Comparison of ENCODE assay signal across 29 mouse cellular contexts in genomic region chr3:156771626-156772025, GRCm38 (mm10).
DNase-seq lines count a peak whose midpoint lies in the region; ATAC-seq and TF ChIP-seq lines count a peak whose summit lies in the region.
"Had no signal": no experiment of that assay in that cellular context is flagged by ENCODE, and none has a peak within 500 bp of the region (broad histone marks: within the 10 kb centered on the region; RNA-seq: fewer than 3 reads in every experiment).

No protein-coding gene starts in this region.

- no peaks in the 10 kb centered on the region for H3K9me3 ChIP-seq in kidney, embryonic 15.5 days (replicated peaks)
- no peaks in the 10 kb centered on the region for H3K9me3 ChIP-seq in neural tube, embryonic 13.5 days
- no peaks in the 10 kb centered on the region for H3K9me3 ChIP-seq in neural tube, embryonic 14.5 days (ENCODE audit: control insufficient read depth, low read length)
- H3K9me3 ChIP-seq: embryonic facial prominence, embryonic 13.5 days; forebrain, embryonic 13.5 days; liver, embryonic 12.5 days; midbrain, embryonic 12.5 days had no signal

- WGBS in kidney, embryonic 15.5 days, result 93% methylated on average over 2 of the region's 2 CpGs
- WGBS in kidney, adult 2 months, result 88% methylated on average over 2 of the region's 2 CpGs
- 44% methylated on average over 2 of the region's 2 CpGs for WGBS in neural tube, embryonic 13.5 days
- 44% methylated on average over 2 of the region's 2 CpGs for WGBS in neural tube, embryonic 14.5 days

- no peak overlapping the region for H3K27ac ChIP-seq in kidney, embryonic 15.5 days
- no peak overlapping the region for H3K27ac ChIP-seq in kidney, adult 2 months (ENCODE audit: insufficient read depth, low read depth, low read length)
- no peak overlapping the region for H3K27ac ChIP-seq in neural tube, embryonic 13.5 days (replicated peaks)
- H3K27ac ChIP-seq in neural tube, embryonic 14.5 days (ENCODE audit: low read depth, low read length), result no peak overlapping the region
- H3K27ac ChIP-seq: embryonic facial prominence, embryonic 13.5 days; forebrain, embryonic 13.5 days; liver, embryonic 12.5 days; midbrain, embryonic 12.5 days had no signal

- H3K36me3 ChIP-seq in kidney, embryonic 15.5 days, result no peaks in the 10 kb centered on the region
- no peaks in the 10 kb centered on the region for H3K36me3 ChIP-seq in kidney, adult 2 months (ENCODE audit: control insufficient read depth, insufficient read depth, low read length)
- no peaks in the 10 kb centered on the region for H3K36me3 ChIP-seq in neural tube, embryonic 13.5 days
- no peaks in the 10 kb centered on the region for H3K36me3 ChIP-seq in neural tube, embryonic 14.5 days (ENCODE audit: control insufficient read depth, insufficient read depth, low read length)
- H3K36me3 ChIP-seq: embryonic facial prominence, embryonic 13.5 days; liver, embryonic 12.5 days; midbrain, embryonic 12.5 days had no signal

- TF ChIP-seq POLR2A in kidney, adult 2 months (IDR thresholded peaks at IDR 0.05; ENCODE audit: low read depth, low read length), result no peak

- 0 out of 2 replicates have a peak, but pooled peaks have one; percentile 46 for ATAC-seq in kidney, embryonic 15.5 days (replicated peaks; ENCODE audit: low FRiP score)
- peak; percentile 77 for ATAC-seq in neural tube, embryonic 13.5 days (ENCODE audit: low read depth)
- peak; percentile 75; the same call in 1 of the 2 replicates for ATAC-seq in neural tube, embryonic 14.5 days (ENCODE audit: low read depth)
- ATAC-seq: inflammation-experienced regulatory T-cells, adult 6 months; liver, embryonic 12.5 days; liver, postnatal 0 days; Patski had no signal

- no peak overlapping the region for H3K4me2 ChIP-seq in kidney, embryonic 15.5 days
- no peak overlapping the region for H3K4me2 ChIP-seq in neural tube, embryonic 13.5 days
- H3K4me2 ChIP-seq in neural tube, embryonic 14.5 days (ENCODE audit: low read depth, low read length), result no peak overlapping the region
- H3K4me2 ChIP-seq: embryonic facial prominence, embryonic 13.5 days; forebrain, embryonic 13.5 days; heart, embryonic 11.5 days; liver, embryonic 12.5 days; midbrain, embryonic 12.5 days had no signal

- DNase-seq in cerebellum, postnatal 25 days, result peak; percentile 40 to 49
- DNase-seq in cerebellum, adult 8-10 months, result no peak
- DNase-seq in kidney, adult 2 months, result no peak
- no peak for DNase-seq in neural tube, embryonic 10.5 days (ENCODE audit: extremely low spot score, low spot score)
- DNase-seq in spleen, postnatal 4 days (ENCODE audit: low spot score in 2 of 2), result no peak
- DNase-seq: adrenal gland, postnatal 10 days; embryo, embryonic 11 days; gastrocnemius, postnatal 25 days; heart, adult 18-20 months; heart, postnatal 4 days; kidney, adult 11 months; kidney, postnatal 36 days; layer of hippocampus, postnatal 36 days; liver, postnatal 0 days; lung, postnatal 36 days; right cerebral cortex, postnatal 14 days; thymus, adult 2 months; thymus, postnatal 4 days had no signal

- no peak overlapping the region for H3K9ac ChIP-seq in kidney, embryonic 15.5 days
- H3K9ac ChIP-seq in neural tube, embryonic 13.5 days, result no peak overlapping the region
- no peak overlapping the region for H3K9ac ChIP-seq in neural tube, embryonic 14.5 days (replicated peaks; ENCODE audit: low read depth, low read length)
- H3K9ac ChIP-seq: embryonic facial prominence, embryonic 13.5 days; forebrain, embryonic 13.5 days; liver, embryonic 12.5 days; liver, postnatal 0 days; midbrain, embryonic 12.5 days had no signal

- TF ChIP-seq CTCF in kidney, adult 2 months (conservative IDR thresholded peaks at IDR 0.05; ENCODE audit: insufficient read depth, insufficient read length, low read depth, low read length), result no peak

- H3K4me1 ChIP-seq in kidney, embryonic 15.5 days, result no peaks in the 10 kb centered on the region
- H3K4me1 ChIP-seq in kidney, adult 2 months (ENCODE audit: control insufficient read depth, insufficient read depth, low read length), result no peaks in the 10 kb centered on the region
- H3K4me1 ChIP-seq in neural tube, embryonic 13.5 days (replicated peaks), result peaks cover 15% of the 10 kb centered on the region
- H3K4me1 ChIP-seq in neural tube, embryonic 14.5 days (ENCODE audit: control insufficient read depth, insufficient read depth, low read length), result no peaks in the 10 kb centered on the region
- H3K4me1 ChIP-seq: embryonic facial prominence, embryonic 13.5 days; forebrain, embryonic 13.5 days; liver, embryonic 12.5 days had no signal

- H3K4me3 ChIP-seq in kidney, embryonic 15.5 days (replicated peaks), result no peak overlapping the region
- H3K4me3 ChIP-seq in kidney, adult 2 months (ENCODE audit: insufficient read depth, low read depth, low read length), result no peak overlapping the region
- no peak overlapping the region for H3K4me3 ChIP-seq in neural tube, embryonic 13.5 days
- no peak overlapping the region for H3K4me3 ChIP-seq in neural tube, embryonic 14.5 days (ENCODE audit: low read depth, low read length)
- H3K4me3 ChIP-seq: embryonic facial prominence, embryonic 13.5 days; erythroblast, embryonic 14.5 days; forebrain, embryonic 13.5 days; liver, embryonic 12.5 days; midbrain, embryonic 12.5 days had no signal

- H3K27me3 ChIP-seq in kidney, embryonic 15.5 days, result no peaks in the 10 kb centered on the region
- no peaks in the 10 kb centered on the region for H3K27me3 ChIP-seq in kidney, adult 2 months (replicated peaks; ENCODE audit: control insufficient read depth, insufficient read depth, low read length)
- H3K27me3 ChIP-seq in neural tube, embryonic 13.5 days, result no peaks in the 10 kb centered on the region
- H3K27me3 ChIP-seq in neural tube, embryonic 14.5 days (ENCODE audit: control insufficient read depth, insufficient read depth, low read length), result no peaks in the 10 kb centered on the region
- H3K27me3 ChIP-seq: embryonic facial prominence, embryonic 13.5 days; forebrain, embryonic 13.5 days; liver, embryonic 12.5 days; midbrain, embryonic 12.5 days; Patski had no signal

Comparison
In these comparisons a context has a peak if more than half of its experiments do, and no peak if none do; other contexts are left out.
1. DNase-seq: peak in cerebellum, postnatal 25 days (2 of 2); none in cerebellum, adult 8-10 months (single experiment), kidney, adult 2 months (single experiment), neural tube, embryonic 10.5 days (single experiment) and spleen, postnatal 4 days (0 of 2).
2. Peak in every context shown above with its lines, with median percentiles within 50 percentile points of each other: ATAC-seq.